Mouse (Mus musculus): ENCODE measurements around the gene Tsfm. TPM values are rescaled to one million over a fixed set of nuclear protein-coding genes. Genes with fewer than 3 reads are reported as not detected.

Tsfm gene
- polyA plus RNA-seq, 1 experiment from 2014 or later: 61.0 TPM

GRCm38 (mm10) chr10:126981746-126982145 is 48.9 kb downstream of the Tsfm start:
- ATAC-seq (ENCODE audit: low read depth) (no peak), DNase-seq (ENCODE audit: low spot score) (peak; percentile 71)
- WGBS: 49% methylated on average over 3 of the region's 3 CpGs
- Histone ChIP-seq H3K9ac (ENCODE audit: low read depth, low read length) (peak overlapping the region; percentile 98), H3K9me3 (ENCODE audit: control insufficient read depth, low read length) (no peaks in the 10 kb centered on the region), H3K4me1 (ENCODE audit: control insufficient read depth, insufficient read depth, low read length) (peaks cover 68% of the 10 kb centered on the region), H3K36me3 (ENCODE audit: control insufficient read depth, insufficient read depth, low read length) (peaks cover 7% of the 10 kb centered on the region; the same call in 1 of the 2 replicates), H3K27ac (replicated peaks; ENCODE audit: low read depth, low read length) (peak overlapping the region; percentile 53; the same call in 1 of the 2 replicates), H3K4me3 (ENCODE audit: low read depth, low read length) (peak overlapping the region; percentile 98), H3K27me3 (replicated peaks; ENCODE audit: control insufficient read depth, insufficient read depth, low read length) (no peaks in the 10 kb centered on the region), H3K4me2 (ENCODE audit: low read depth, low read length) (peak overlapping the region; percentile 91)

DNA sequence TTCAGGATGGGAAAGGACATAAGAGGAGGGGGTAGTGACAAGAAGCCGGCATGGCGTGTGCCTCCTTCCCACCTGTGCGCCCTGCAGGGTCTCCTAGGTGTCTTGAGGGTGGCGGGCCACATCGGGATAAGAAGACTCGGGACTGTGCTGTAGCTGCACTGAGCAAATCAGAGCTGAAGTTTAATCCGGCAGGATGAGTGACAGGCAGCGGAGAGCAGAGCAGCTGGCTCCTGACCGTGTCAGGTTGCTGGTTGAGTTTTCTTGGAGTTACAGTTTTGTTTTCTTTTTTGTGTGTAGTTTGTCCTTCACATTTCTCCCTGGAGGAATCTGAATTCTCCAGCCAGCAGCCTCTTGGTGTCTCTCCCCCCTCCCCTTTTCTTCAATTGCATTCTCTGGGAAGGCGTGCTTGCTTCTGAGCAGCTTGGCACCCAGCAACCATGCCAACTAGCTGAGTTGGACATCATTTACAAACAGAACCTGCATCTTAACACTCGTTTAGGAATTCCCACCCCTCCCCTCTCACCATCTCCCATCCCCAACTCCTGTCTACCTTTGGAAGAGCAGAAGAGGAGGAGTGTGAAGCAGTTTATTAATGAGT is 49.6 kb downstream of the Tsfm start:
- H3K27ac ChIP-seq (replicated peaks; ENCODE audit: low read depth, low read length): peak overlapping the region; percentile 99
- peak overlapping the region; percentile 91 for H3K4me2 ChIP-seq (ENCODE audit: low read depth, low read length)
- peaks cover 7% of the 10 kb centered on the region; the same call in 1 of the 2 replicates for H3K36me3 ChIP-seq (ENCODE audit: control insufficient read depth, insufficient read depth, low read length)
- no peaks in the 10 kb centered on the region for H3K9me3 ChIP-seq (ENCODE audit: control insufficient read depth, low read length)
- 6% methylated on average over 11 of the region's 11 CpGs for WGBS
- peak overlapping the region; percentile 98 for H3K9ac ChIP-seq (ENCODE audit: low read depth, low read length)
- peaks cover 60% of the 10 kb centered on the region for H3K4me1 ChIP-seq (ENCODE audit: control insufficient read depth, insufficient read depth, low read length)
- peak overlapping the region; percentile 98 for H3K4me3 ChIP-seq (ENCODE audit: low read depth, low read length)
- DNase-seq (ENCODE audit: low spot score): peak; percentile 63
- ATAC-seq (ENCODE audit: low read depth): no peak
- no peaks in the 10 kb centered on the region for H3K27me3 ChIP-seq (replicated peaks; ENCODE audit: control insufficient read depth, insufficient read depth, low read length)

DNA sequence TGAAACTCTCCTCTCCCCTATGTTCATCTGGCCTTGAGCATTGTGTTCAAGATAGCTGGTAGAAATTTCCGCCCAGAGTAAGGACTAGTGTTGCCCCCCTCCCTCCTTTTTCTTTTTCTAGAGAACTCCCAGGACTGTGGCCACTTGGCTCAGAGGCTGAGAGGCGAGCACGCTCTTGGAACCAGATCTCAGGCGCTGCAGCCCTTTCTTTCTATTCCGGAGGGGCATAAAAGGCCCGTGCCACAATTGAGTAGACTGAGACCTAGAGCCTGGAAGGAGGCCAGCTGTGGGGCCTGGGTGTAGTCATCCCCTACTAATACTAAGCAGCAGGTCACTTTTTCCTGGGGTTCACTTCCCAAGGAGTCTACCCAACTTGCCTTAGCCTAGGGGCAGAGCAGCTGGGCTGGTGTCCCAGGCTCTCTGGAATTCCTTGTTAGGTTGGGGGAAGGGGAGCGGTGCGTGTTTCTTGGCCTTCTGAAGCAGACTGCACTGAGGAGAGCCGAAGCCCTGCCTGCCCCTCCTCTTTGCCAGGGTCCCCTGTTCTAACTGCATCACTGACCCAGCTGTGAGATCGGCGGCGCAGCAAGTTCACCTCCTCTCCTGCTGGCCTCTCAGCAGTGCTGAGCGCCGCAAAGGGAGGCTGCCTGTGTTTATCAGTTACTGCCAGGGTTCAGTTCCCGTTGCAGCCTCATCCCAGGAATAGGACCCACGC is 50.3 kb downstream of the Tsfm start:
- Histone ChIP-seq H3K4me2 (ENCODE audit: low read depth, low read length) (peak overlapping the region; percentile 91), H3K9ac (ENCODE audit: low read depth, low read length) (peak overlapping the region; percentile 98), H3K9me3 (ENCODE audit: control insufficient read depth, low read length) (no peaks in the 10 kb centered on the region), H3K4me1 (ENCODE audit: control insufficient read depth, insufficient read depth, low read length) (peaks cover 54% of the 10 kb centered on the region), H3K36me3 (ENCODE audit: control insufficient read depth, insufficient read depth, low read length) (peaks cover 7% of the 10 kb centered on the region; the same call in 1 of the 2 replicates), H3K27ac (replicated peaks; ENCODE audit: low read depth, low read length) (peak overlapping the region; percentile 99), H3K27me3 (replicated peaks; ENCODE audit: control insufficient read depth, insufficient read depth, low read length) (no peaks in the 10 kb centered on the region), H3K4me3 (ENCODE audit: low read depth, low read length) (peak overlapping the region; percentile 98)
- ATAC-seq (ENCODE audit: low read depth) (no peak; the same call in 1 of the 2 replicates), DNase-seq (ENCODE audit: low spot score) (peak; percentile 80)
- WGBS: 1% methylated on average over 16 of the region's 16 CpGs

GRCm38 (mm10) chr10:126979636-126980151 is 50.9 kb downstream of the Tsfm start:
- peak overlapping the region; percentile 98 for H3K4me3 ChIP-seq (ENCODE audit: low read depth, low read length)
- under 1% methylated on average over 17 of the region's 57 CpGs for WGBS
- H3K9ac ChIP-seq (ENCODE audit: low read depth, low read length): peak overlapping the region; percentile 98
- peaks cover 47% of the 10 kb centered on the region for H3K4me1 ChIP-seq (ENCODE audit: control insufficient read depth, insufficient read depth, low read length)
- H3K9me3 ChIP-seq (ENCODE audit: control insufficient read depth, low read length): no peaks in the 10 kb centered on the region
- H3K4me2 ChIP-seq (ENCODE audit: low read depth, low read length): peak overlapping the region; percentile 91
- ATAC-seq (ENCODE audit: low read depth) (no peak), DNase-seq (ENCODE audit: low spot score) (peak; percentile 38)
- H3K27me3 ChIP-seq (replicated peaks; ENCODE audit: control insufficient read depth, insufficient read depth, low read length): no peaks in the 10 kb centered on the region
- H3K27ac ChIP-seq (replicated peaks; ENCODE audit: low read depth, low read length): peak overlapping the region; percentile 99
- peaks cover 7% of the 10 kb centered on the region; the same call in 1 of the 2 replicates for H3K36me3 ChIP-seq (ENCODE audit: control insufficient read depth, insufficient read depth, low read length)

DNA sequence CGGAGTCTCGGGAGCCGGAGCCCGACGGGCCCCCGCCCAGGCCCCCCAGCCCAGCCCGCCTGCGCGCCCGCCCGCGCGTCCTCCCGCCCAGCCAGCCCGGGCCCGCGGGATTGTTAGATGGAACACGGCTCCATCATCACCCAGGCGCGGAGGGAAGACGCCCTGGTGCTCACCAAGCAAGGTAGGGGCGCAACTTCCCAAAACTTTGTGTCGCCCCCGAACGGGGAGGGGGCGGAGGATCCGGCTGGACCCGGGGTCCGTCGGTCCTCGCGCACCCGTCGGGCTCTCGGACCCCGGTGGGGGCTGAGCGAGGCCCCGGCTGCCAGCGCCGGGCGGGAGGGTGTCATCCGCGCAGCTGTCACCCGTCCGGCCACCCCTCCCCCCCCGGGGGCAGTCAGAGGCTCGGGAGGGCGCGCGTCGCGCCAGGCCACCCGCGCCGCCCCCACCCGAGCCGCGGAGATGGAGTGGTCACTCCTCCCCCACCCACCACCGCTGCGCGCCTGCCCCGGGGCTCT is 51.5 kb downstream of the Tsfm start:
- Histone ChIP-seq H3K9ac (ENCODE audit: low read depth, low read length) (peak overlapping the region; percentile 98), H3K4me2 (ENCODE audit: low read depth, low read length) (peak overlapping the region; percentile 91), H3K4me3 (ENCODE audit: low read depth, low read length) (peak overlapping the region; percentile 98), H3K9me3 (ENCODE audit: control insufficient read depth, low read length) (no peaks in the 10 kb centered on the region), H3K36me3 (ENCODE audit: control insufficient read depth, insufficient read depth, low read length) (peaks cover 7% of the 10 kb centered on the region; the same call in 1 of the 2 replicates), H3K4me1 (ENCODE audit: control insufficient read depth, insufficient read depth, low read length) (peaks cover 42% of the 10 kb centered on the region), H3K27ac (replicated peaks; ENCODE audit: low read depth, low read length) (peak overlapping the region; percentile 99), H3K27me3 (replicated peaks; ENCODE audit: control insufficient read depth, insufficient read depth, low read length) (no peaks in the 10 kb centered on the region)
- WGBS: 0% methylated on average over 6 of the region's 62 CpGs
- no peak for ATAC-seq (ENCODE audit: low read depth)
- DNase-seq (ENCODE audit: low spot score): no peak

GRCm38 (mm10) chr10:126978277-126978994 is 52.2 kb downstream of the Tsfm start, which contains the start of gene Ctdsp2:
TSS of gene Ctdsp2 (plus strand) at chr10:126978717.
- H3K36me3 ChIP-seq (ENCODE audit: control insufficient read depth, insufficient read depth, low read length): peaks cover 3% of the 10 kb centered on the region; the same call in 1 of the 2 replicates
- WGBS: under 1% methylated on average over 45 of the region's 56 CpGs
- ATAC-seq (ENCODE audit: low read depth) (peak; percentile 93), DNase-seq (ENCODE audit: low spot score) (peak; percentile 100)
- no peaks in the 10 kb centered on the region for H3K27me3 ChIP-seq (replicated peaks; ENCODE audit: control insufficient read depth, insufficient read depth, low read length)
- H3K9ac ChIP-seq (ENCODE audit: low read depth, low read length): peak within 1 kb of the TSS; percentile 98
- no peaks in the 10 kb centered on the region for H3K9me3 ChIP-seq (ENCODE audit: control insufficient read depth, low read length)
- peak within 1 kb of the TSS; percentile 91 for H3K4me2 ChIP-seq (ENCODE audit: low read depth, low read length)
- H3K4me1 ChIP-seq (ENCODE audit: control insufficient read depth, insufficient read depth, low read length): peaks cover 34% of the 10 kb centered on the region
- peak within 1 kb of the TSS; percentile 99 for H3K27ac ChIP-seq (replicated peaks; ENCODE audit: low read depth, low read length)
- peak within 1 kb of the TSS; percentile 98 for H3K4me3 ChIP-seq (ENCODE audit: low read depth, low read length)

DNA sequence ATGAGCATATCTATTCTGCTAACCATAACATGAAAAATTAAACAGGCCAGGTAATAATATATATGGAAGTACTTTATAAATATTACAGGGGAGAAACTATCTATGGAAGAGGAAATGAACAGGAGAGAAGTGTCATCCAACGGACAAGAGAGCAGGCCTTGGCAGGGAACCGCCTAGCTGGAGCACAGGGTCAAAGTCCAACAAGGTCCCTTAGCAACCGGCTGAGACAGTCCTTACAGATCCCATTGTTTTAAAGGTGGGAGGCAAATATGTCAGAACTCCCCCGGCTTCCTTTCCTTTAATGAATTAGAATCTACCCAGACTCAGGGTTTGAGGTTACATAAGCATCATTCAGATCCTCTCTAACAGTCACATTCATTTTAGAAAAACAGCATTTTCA is 53.6 kb downstream of the Tsfm start:
- Histone ChIP-seq H3K36me3 (ENCODE audit: control insufficient read depth, insufficient read depth, low read length) (no peaks in the 10 kb centered on the region), H3K9me3 (ENCODE audit: control insufficient read depth, low read length) (no peaks in the 10 kb centered on the region), H3K27ac (replicated peaks; ENCODE audit: low read depth, low read length) (no peak overlapping the region), H3K4me1 (ENCODE audit: control insufficient read depth, insufficient read depth, low read length) (peaks cover 32% of the 10 kb centered on the region), H3K4me3 (ENCODE audit: low read depth, low read length) (no peak overlapping the region), H3K9ac (ENCODE audit: low read depth, low read length) (no peak overlapping the region), H3K27me3 (replicated peaks; ENCODE audit: control insufficient read depth, insufficient read depth, low read length) (no peaks in the 10 kb centered on the region), H3K4me2 (ENCODE audit: low read depth, low read length) (no peak overlapping the region)
- WGBS: 53% methylated on average over 4 of the region's 4 CpGs
- ATAC-seq (ENCODE audit: low read depth) (no peak), DNase-seq (ENCODE audit: low spot score) (no peak)

DNA sequence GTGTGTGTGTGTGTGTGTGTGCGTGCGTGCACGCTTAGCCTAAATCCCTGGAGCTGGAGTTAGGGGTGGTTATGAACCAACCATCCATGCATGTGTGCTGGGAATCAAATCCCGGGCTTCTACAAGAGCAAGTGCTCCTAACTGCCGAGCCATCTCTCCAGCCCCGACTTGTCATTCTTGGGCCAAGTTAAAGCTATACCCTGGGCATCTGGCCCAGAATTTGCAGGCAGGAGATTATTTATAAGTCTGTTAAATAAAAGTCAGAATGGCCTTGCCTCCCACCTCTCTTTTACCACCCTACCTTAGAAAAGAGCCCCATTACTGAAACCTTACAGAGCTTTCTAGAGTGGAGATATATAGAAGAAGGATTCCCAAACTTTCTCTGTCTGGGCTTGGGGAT is 54.9 kb downstream of the Tsfm start:
- 77% methylated on average over 6 of the region's 6 CpGs for WGBS
- Histone ChIP-seq H3K36me3 (ENCODE audit: control insufficient read depth, insufficient read depth, low read length) (no peaks in the 10 kb centered on the region), H3K27me3 (replicated peaks; ENCODE audit: control insufficient read depth, insufficient read depth, low read length) (no peaks in the 10 kb centered on the region), H3K9me3 (ENCODE audit: control insufficient read depth, low read length) (no peaks in the 10 kb centered on the region), H3K4me1 (ENCODE audit: control insufficient read depth, insufficient read depth, low read length) (peaks cover 26% of the 10 kb centered on the region), H3K27ac (replicated peaks; ENCODE audit: low read depth, low read length) (no peak overlapping the region), H3K4me3 (ENCODE audit: low read depth, low read length) (no peak overlapping the region), H3K9ac (ENCODE audit: low read depth, low read length) (no peak overlapping the region), H3K4me2 (ENCODE audit: low read depth, low read length) (no peak overlapping the region)
- ATAC-seq (ENCODE audit: low read depth) (no peak), DNase-seq (ENCODE audit: low spot score) (no peak)
